8 mouse cellular contexts compared by ENCODE assay signal in genomic region chr2:180353338-180353737, GRCm38 (mm10). TPM values are rescaled to one million over a fixed set of nuclear protein-coding genes. Genes with fewer than 3 reads are reported as not detected.
DNase-seq lines count a peak whose midpoint lies in the region; ATAC-seq and TF ChIP-seq lines count a peak whose summit lies in the region.

No protein-coding gene starts in this region.

- no peak for DNase-seq in kidney, adult 2 months
- DNase-seq in adrenal gland, adult 2 months, result peak; percentile 22
- DNase-seq in embryonic facial prominence, embryonic 11.5 days (ENCODE audit: low spot score), result peak; percentile 76
- peak; percentile 28 to 60 for DNase-seq in left cerebral cortex, postnatal 25 days (ENCODE audit: low spot score in 2 of 2)
- peak; percentile 65 for DNase-seq in neural tube, embryonic 10.5 days (ENCODE audit: extremely low spot score, low spot score)
- peak; percentile 19 for DNase-seq in thymus, postnatal 25 days

- TF ChIP-seq CTCF in kidney, adult 2 months (conservative IDR thresholded peaks at IDR 0.05; ENCODE audit: insufficient read depth, insufficient read length, low read depth, low read length), result peak; percentile 77

- H3K27me3 ChIP-seq in kidney, adult 2 months (replicated peaks; ENCODE audit: control insufficient read depth, insufficient read depth, low read length), result no peaks in the 10 kb centered on the region
- no peaks in the 10 kb centered on the region for H3K27me3 ChIP-seq in kidney, embryonic 14.5 days (ENCODE audit: control insufficient read depth, insufficient read depth, low read length)
- H3K27me3 ChIP-seq in embryonic facial prominence, embryonic 11.5 days (ENCODE audit: control insufficient read depth, insufficient read depth, low read length), result no peaks in the 10 kb centered on the region; the same call in 1 of the 2 replicates
- no peaks in the 10 kb centered on the region for H3K27me3 ChIP-seq in hindbrain, embryonic 16.5 days (replicated peaks; ENCODE audit: control insufficient read depth, insufficient read depth, low read length)

- no peak overlapping the region for H3K27ac ChIP-seq in kidney, adult 2 months (ENCODE audit: insufficient read depth, low read depth, low read length)
- H3K27ac ChIP-seq in kidney, embryonic 14.5 days (ENCODE audit: low read depth, low read length), result no peak overlapping the region
- no peak overlapping the region for H3K27ac ChIP-seq in embryonic facial prominence, embryonic 11.5 days (replicated peaks; ENCODE audit: low read depth, low read length)
- H3K27ac ChIP-seq in hindbrain, embryonic 16.5 days (ENCODE audit: low read depth, low read length), result no peak overlapping the region

- H3K9ac ChIP-seq in kidney, embryonic 14.5 days (ENCODE audit: low read depth, low read length), result no peak overlapping the region
- no peak overlapping the region for H3K9ac ChIP-seq in embryonic facial prominence, embryonic 11.5 days (replicated peaks; ENCODE audit: low read length)
- no peak overlapping the region for H3K9ac ChIP-seq in hindbrain, embryonic 16.5 days (ENCODE audit: low read depth, low read length)

- H3K4me3 ChIP-seq in kidney, adult 2 months (ENCODE audit: insufficient read depth, low read depth, low read length), result no peak overlapping the region
- no peak overlapping the region for H3K4me3 ChIP-seq in kidney, embryonic 14.5 days (ENCODE audit: low read length)
- H3K4me3 ChIP-seq in embryonic facial prominence, embryonic 11.5 days (ENCODE audit: low read depth, low read length), result no peak overlapping the region
- H3K4me3 ChIP-seq in hindbrain, embryonic 16.5 days (ENCODE audit: low read length), result no peak overlapping the region

- intact Hi-C loops in left cerebral cortex, postnatal 25 days (cut with DNase I), result loop anchor here (5.0 kb wide), 1 partner anchor 224 kb away; no protein-coding TSS in a partner anchor

- H3K9me3 ChIP-seq in kidney, embryonic 14.5 days (ENCODE audit: control insufficient read depth, low read length), result no peaks in the 10 kb centered on the region
- H3K9me3 ChIP-seq in embryonic facial prominence, embryonic 11.5 days (replicated peaks; ENCODE audit: control insufficient read depth, low read length), result no peaks in the 10 kb centered on the region
- H3K9me3 ChIP-seq in hindbrain, embryonic 16.5 days (ENCODE audit: control insufficient read depth, low read length), result no peaks in the 10 kb centered on the region

- ATAC-seq in kidney, embryonic 14.5 days (ENCODE audit: low FRiP score, low TSS enrichment), result no peak
- 0 out of 2 replicates have a peak, but pooled peaks have one; percentile 55 for ATAC-seq in embryonic facial prominence, embryonic 11.5 days (replicated peaks; ENCODE audit: insufficient number of reproducible peaks, low FRiP score, low TSS enrichment, low read depth)
- ATAC-seq in hindbrain, embryonic 16.5 days, result peak; percentile 65

- WGBS in kidney, adult 2 months, result 43% methylated on average over 20 of the region's 20 CpGs
- 57% methylated on average over 20 of the region's 20 CpGs for WGBS in kidney, embryonic 14.5 days
- WGBS in embryonic facial prominence, embryonic 11.5 days, result 58% methylated on average over 20 of the region's 20 CpGs
- WGBS in hindbrain, embryonic 16.5 days, result 40% methylated on average over 20 of the region's 20 CpGs

- H3K4me2 ChIP-seq in kidney, embryonic 14.5 days (replicated peaks; ENCODE audit: low read depth, low read length), result no peak overlapping the region
- no peak overlapping the region; the same call in 1 of the 2 replicates for H3K4me2 ChIP-seq in embryonic facial prominence, embryonic 11.5 days (ENCODE audit: low read depth, low read length)
- no peak overlapping the region for H3K4me2 ChIP-seq in hindbrain, embryonic 16.5 days (ENCODE audit: low read length)

- no peaks in the 10 kb centered on the region for H3K36me3 ChIP-seq in kidney, adult 2 months (ENCODE audit: control insufficient read depth, insufficient read depth, low read length)
- no peaks in the 10 kb centered on the region for H3K36me3 ChIP-seq in kidney, embryonic 14.5 days (ENCODE audit: control insufficient read depth, insufficient read depth, low read length)
- no peaks in the 10 kb centered on the region for H3K36me3 ChIP-seq in embryonic facial prominence, embryonic 11.5 days (replicated peaks; ENCODE audit: control insufficient read depth, insufficient read depth, low read depth, low read length)
- no peaks in the 10 kb centered on the region for H3K36me3 ChIP-seq in hindbrain, embryonic 16.5 days (ENCODE audit: control insufficient read depth, insufficient read depth, low read length)

- no peaks in the 10 kb centered on the region for H3K4me1 ChIP-seq in kidney, adult 2 months (ENCODE audit: control insufficient read depth, insufficient read depth, low read length)
- no peaks in the 10 kb centered on the region for H3K4me1 ChIP-seq in kidney, embryonic 14.5 days (ENCODE audit: control insufficient read depth, insufficient read depth, low read length)
- H3K4me1 ChIP-seq in embryonic facial prominence, embryonic 11.5 days (ENCODE audit: control insufficient read depth, insufficient read depth, low read length), result no peaks in the 10 kb centered on the region
- no peaks in the 10 kb centered on the region for H3K4me1 ChIP-seq in hindbrain, embryonic 16.5 days (ENCODE audit: control insufficient read depth, insufficient read depth, low read depth, low read length)

- TF ChIP-seq POLR2A in kidney, adult 2 months (IDR thresholded peaks at IDR 0.05; ENCODE audit: low read depth, low read length), result no peak

RNA-seq across cellular contexts. Expression of gene Gata5, which starts 18.8 kb away (rescaled TPM):
- polyA plus RNA-seq in kidney, adult 2 months (2012; rRNA removed), result 1.2 TPM in 2 replicates
- polyA plus RNA-seq in kidney, embryonic 14.5 days (2014; fragmentation: Nextera tagmentation; extraction: Ambion mirVana), result 3.5 and 4.5 TPM in 2 replicates
- under 1 TPM; 0.09 to 0.28 TPM for total RNA-seq in adrenal gland, adult 2 months (2021)
- 0.25 and 0.31 TPM in 2 replicates for polyA plus RNA-seq in adrenal gland, adult 2 months (2012; rRNA removed)
- polyA plus RNA-seq in embryonic facial prominence, embryonic 11.5 days (2014; fragmentation: Nextera tagmentation; extraction: Ambion mirVana), result 0.13 and 0.14 TPM in 2 replicates
- polyA plus RNA-seq in hindbrain, embryonic 16.5 days (2015; fragmentation: Nextera tagmentation; extraction: Ambion mirVana), result not detected in 2 replicates
- not detected for total RNA-seq in left cerebral cortex, postnatal 25 days (2021)
